Mouse (Mus musculus) olfactory bulb, adult 2 months (tissue): ENCODE measurements around the gene Slc36a3.

Experiments used
- CTCF ChIP-seq: fragments of 200-500 bp; IDR thresholded peaks from 2 replicates; pipeline ENCODE4 v1.5.1; 2012; ENCODE audit warnings: low read depth, mild to moderate bottlenecking, low read length, moderate library complexity; ENCODE audit not compliant: insufficient read depth
- POLR2A ChIP-seq: fragments of 200-500 bp; IDR thresholded peaks from 2 replicates; pipeline ENCODE4 v1.6.1; 2012; ENCODE audit warnings: mild to moderate bottlenecking, low read depth, low read length, moderate library complexity; ENCODE audit not compliant: insufficient read depth

DNA sequence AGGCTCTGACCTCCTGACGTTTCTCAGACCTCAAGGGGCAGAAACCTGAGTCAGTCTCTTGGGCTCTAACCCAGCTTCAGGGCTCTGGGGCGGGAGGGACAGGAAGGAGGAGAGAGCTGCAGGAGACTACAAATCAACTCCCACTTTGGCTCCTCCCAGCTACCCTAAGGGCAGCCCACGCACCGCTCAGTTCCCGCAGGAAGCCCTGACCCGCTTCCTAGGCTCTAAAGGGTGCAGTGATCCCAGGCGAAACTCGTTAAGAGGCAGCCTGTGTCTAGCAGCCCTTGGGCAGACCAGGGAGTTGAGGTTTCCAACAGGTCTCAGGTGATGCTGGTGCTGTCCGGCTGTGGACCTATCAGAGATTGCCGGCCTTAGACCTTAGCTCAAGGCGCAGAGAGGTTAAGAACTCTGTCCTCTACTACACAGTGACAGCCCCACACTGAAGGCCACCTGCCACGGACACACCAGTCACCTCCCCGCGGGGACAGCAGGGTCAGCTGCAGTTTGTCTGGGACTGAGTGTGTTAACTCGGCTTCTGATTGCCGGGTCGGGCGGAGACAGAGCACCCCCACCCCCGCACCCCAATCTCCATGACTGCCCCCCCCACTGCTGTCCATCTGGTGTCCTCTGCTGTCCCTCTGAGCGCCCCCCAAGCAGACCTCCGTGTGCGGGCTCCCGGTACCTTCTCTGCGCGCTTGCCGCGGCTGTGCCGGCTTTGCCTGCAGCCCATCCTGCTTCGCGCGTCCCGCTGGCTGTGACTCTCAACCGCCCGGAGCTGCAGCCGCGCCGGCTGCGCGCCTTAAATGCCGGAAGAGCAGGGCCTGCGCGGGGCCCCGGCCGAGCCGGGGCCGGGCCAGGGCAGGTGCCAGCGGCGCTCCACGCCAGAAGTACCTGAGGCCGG, 73.9 kb downstream of the Slc36a3 start, which contains the start of gene Ccdc69:
- TF ChIP-seq CTCF, result no peak
- no peak for TF ChIP-seq POLR2A
